Mouse (Mus musculus) skeletal muscle tissue, adult 2 months (tissue): Measurements from ENCODE around the gene Flt1.
"Not testable (repeated sequence)": the region's sequence is repeated elsewhere in the genome, so short reads cannot be mapped to it uniquely, and the experiment has no call there.

ENCODE experiments used
- DNase-seq: peaks from one replicate; pipeline ENCODE4 v3.0.0-alpha.2; 2012; ENCODE audit warnings: low read depth, low spot score

Flt1 gene

DNA sequence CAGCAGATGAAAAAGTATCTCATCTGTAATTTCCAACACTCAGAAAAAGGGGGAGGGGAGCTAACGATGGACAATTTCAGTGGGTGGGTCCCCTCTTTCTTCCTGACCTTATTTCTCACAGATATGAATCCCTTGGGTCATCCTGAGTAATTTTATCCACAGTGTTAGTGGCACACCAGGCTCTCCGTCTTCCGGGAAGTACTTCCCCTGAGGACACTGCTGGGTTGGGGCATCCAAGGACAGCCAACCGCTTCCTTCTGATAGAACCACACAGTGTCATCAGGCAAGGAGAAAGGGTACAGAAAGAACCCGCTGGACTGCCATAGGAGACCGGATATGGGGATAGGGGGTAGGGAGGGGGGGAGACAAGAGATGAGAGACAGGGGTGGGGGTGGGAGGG lies 111.2 kb downstream of the Flt1 start:
- no peak for DNase-seq

GRCm38 (mm10) chr5:147611348-147611747 lies 114.5 kb downstream of the Flt1 start:
- DNase-seq = not testable (repeated sequence)

- no peak for DNase-seq
These were observed 118.4 kb downstream of the Flt1 start for GRCm38 (mm10) chr5:147607256-147607975.

DNA sequence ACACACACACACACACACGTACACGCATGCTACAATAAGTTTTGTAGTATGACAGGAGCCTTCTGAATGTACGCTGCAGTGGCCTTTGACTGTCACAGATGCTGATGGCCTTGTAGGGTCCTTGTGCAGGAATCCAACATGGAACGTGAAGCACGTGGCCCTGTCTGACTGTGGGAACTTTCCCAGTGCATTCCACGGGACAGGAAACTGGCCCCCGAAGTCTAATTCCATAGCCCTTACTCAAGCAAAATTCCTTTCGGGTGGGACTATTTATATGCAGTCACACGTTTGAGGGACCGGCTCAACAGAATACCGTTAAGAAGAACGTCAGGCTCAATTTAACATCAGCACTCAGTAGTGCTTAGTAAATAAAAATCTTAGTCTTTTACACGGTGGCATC lies 119.1 kb downstream of the Flt1 start:
- no peak for DNase-seq

DNA sequence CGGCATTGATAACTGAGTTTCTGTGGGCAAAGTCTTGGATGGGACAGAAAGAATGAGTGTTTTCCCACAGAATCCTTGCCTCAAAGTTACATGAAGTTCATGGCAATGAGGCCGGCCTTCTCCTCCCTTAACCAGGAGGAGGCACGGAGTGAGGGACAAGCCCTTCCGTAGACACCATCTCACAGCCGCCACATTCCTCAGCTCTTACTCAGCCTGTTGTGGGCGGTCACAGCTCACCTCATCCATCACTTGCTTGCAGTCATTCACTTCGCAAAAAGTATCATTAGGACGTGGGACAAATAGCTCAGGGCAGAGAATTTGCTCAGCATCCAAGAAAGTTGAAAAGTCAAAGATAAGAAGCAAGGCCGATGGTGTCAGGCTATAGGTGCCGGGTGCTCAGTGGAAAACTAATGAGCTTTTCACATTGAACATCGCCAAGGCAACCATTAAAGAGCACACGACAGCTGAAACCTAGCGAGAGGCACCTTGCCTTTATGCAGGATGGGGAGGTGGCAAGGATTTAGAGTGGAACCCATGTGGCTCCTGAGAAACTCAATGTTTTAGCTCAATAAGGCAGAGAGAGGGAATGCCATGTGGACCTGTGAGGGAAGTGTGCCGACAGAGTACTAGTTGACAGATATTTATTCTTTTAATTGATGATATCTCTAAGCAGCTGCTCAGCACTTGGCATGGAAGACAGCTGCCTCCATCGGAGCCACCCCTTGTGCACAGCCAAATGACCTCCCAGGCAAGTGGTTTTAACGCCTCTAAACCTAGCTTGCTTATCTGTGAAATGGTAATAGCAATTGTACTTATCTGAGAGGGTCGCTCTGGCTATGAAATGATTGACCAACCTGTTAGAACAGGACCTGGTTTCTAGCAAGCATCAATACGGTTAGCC lies 124.1 kb downstream of the Flt1 start:
- DNase-seq = no peak

- no peak for DNase-seq
These were observed 128.0 kb downstream of the Flt1 start for GRCm38 (mm10) chr5:147597825-147598224.

GRCm38 (mm10) chr5:147589814-147590213 lies 136.0 kb downstream of the Flt1 start:
- no peak for DNase-seq

DNA sequence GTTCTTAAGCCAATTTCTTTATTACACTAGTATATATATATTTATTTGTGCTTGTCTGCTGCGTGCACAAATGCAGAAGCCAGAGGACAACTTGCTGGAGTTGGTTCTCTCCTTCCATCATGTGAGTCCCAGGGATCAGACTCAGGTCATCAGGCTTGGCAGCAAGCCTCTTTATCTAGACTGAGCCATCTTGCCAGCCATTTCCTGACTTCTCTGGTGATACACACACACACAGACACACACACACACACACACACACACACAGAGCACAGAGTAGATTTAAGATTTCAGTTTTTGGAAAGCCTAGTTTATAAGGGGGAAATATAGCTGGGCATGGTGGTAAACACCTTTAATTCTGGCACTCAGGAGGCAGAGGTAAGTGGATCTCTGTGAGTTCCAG lies 140.7 kb downstream of the Flt1 start:
- no peak for DNase-seq

GRCm38 (mm10) chr5:147584648-147585047 lies 141.2 kb downstream of the Flt1 start:
- DNase-seq = peak; percentile 15

GRCm38 (mm10) chr5:147583702-147584298 lies 142.0 kb downstream of the Flt1 start:
- DNase-seq = peak; percentile 52

DNA sequence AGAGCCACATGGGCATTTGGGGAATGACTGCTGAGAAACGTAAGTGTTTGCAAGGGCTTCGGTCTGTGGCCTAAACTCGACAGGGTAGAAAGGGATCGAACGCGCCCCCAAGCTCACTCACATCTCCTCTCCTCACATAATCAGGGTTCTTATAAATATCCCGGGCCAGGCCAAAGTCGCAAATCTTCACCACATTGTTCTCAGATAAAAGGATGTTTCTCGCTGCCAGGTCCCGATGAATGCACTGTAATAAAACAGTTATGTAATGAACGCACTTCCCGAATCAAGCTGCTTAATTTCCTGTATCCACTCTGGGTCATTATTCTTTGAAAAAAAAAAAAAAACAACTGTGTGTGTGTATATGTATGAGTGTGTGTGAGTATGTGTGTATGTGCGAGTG lies 145.6 kb downstream of the Flt1 start:
- no peak for DNase-seq

GRCm38 (mm10) chr5:147579691-147580090 lies 146.1 kb downstream of the Flt1 start:
- peak; percentile 32 for DNase-seq

GRCm38 (mm10) chr5:147579148-147579547 lies 146.7 kb downstream of the Flt1 start:
- no peak for DNase-seq

GRCm38 (mm10) chr5:147577003-147577402 lies 148.8 kb downstream of the Flt1 start:
- no peak for DNase-seq

DNA sequence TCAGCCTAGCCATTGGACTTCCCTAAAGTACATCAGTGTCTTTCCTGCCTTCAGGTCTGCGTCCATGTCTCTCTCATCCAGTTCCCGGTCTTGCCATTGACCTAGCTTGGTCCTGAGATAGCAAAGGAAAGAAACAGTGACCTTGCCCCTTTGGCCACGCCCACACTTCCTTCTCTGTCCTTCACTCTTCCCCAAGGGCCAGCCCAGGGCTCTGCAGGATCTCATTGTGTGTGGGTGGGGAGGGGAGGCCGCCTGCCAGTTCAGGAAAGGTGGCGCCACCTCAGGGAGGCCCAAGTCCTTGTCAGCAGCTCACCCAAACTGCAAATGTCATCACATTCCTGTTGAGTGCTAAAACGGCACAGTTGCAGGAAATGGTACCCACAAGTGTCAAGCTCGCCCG lies 151.3 kb downstream of the Flt1 start:
- DNase-seq = no peak

DNA sequence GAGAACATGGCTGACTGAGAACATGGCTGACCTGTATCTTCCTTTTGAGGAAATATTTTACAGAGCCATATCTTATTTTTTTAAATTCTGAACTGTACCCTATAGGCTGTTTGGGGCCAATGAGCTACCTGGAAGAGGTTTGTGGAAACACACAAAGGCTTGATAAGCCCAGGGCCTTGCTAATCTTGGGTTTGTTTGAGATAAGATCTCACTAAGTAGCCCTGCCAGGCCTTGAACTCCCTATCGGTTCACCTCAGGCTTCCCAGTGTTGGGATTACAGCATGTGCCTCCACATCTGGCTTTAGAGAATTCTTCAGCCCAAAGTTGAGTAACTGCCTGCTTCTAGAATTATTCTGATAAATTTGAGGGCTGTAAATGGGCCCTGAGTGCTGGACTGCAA lies 152.3 kb downstream of the Flt1 start:
- no peak for DNase-seq

GRCm38 (mm10) chr5:147572695-147573094 lies 153.1 kb downstream of the Flt1 start:
- DNase-seq = no peak

GRCm38 (mm10) chr5:147566335-147566734 lies 159.5 kb downstream of the Flt1 start:
- no peak for DNase-seq

- DNase-seq = no peak
These were observed 160.4 kb downstream of the Flt1 start for GRCm38 (mm10) chr5:147565444-147565843.

DNA sequence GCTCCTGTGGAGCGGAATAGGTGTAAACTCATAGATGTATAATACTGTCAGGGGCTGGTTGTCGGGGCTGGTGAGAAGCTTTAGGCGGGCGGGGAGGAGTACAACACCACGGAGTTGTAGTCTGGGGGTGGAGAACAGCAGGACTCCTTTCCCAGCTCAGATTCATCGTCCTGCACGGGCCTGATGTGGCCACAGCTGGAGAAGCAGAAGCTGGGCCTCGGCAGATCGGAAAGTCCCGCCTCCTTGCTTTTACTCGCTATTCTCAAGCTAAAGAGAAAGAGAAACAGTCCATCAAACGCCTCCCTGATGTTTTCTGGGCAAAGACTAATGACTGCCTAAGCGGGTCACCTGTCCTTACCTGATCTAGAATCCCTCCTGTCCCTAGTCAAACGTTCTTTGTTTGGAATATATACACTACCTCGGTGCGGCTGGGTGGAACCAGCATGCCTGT lies 161.6 kb downstream of the Flt1 start:
- DNase-seq = no peak

- no peak for DNase-seq
These were observed 162.2 kb downstream of the Flt1 start for GRCm38 (mm10) chr5:147563511-147564139.

DNA sequence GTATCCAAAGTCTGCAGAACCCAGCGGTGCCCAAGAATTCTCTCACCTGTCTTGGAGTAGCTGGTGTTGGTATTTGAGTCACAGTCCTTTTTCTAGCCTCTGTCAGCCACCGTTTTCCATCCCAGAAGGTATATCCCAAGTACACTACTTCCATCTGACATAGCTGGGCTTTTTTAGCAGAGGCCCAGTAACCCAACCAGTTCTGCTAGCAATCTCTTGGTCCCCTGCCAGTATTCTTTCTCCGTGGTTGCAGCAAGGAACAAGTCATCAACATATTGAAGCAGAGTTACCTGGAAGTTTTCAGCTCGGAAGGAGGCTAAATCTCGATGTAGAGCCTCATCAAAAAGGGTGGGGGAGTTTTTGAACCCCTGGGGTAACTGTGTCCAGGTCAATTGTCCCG lies 168.2 kb downstream of the Flt1 start:
- DNase-seq = not testable (repeated sequence)
